Mouse (Mus musculus) cerebellum, adult 2 months (tissue): Measurements from ENCODE around the gene Pik3r6. TPM values are rescaled to one million over a fixed set of nuclear protein-coding genes. Genes with fewer than 3 reads are reported as not detected.
A peak's percentile ranks its signal among the peaks of the same experiment; 100 is the strongest.

Experiments used
- DNase-seq, 2 experiments: peaks; one replicate each; pipeline ENCODE4 v3.0.0; 2021
- H3K27ac ChIP-seq: fragments of 200-500 bp; 2 replicates; pipeline ENCODE4 v1.5.1; 2012; ENCODE audit warnings: low read length, control low read depth, inconsistent platforms; ENCODE audit not compliant: insufficient read depth
- H3K27me3 ChIP-seq: fragments of 200-500 bp; 2 replicates; pipeline ENCODE4 v1.6.1; 2012; ENCODE audit warnings: inconsistent platforms, mild to moderate bottlenecking, low read length, moderate library complexity; ENCODE audit not compliant: control insufficient read depth, insufficient read depth
- H3K4me1 ChIP-seq: fragments of 200-500 bp; 2 replicates; pipeline ENCODE4 v1.6.1; 2011; ENCODE audit warnings: low read length; ENCODE audit not compliant: control insufficient read depth, insufficient read depth
- H3K4me3 ChIP-seq: fragments of 200-500 bp; replicated peaks from 2 replicates; pipeline ENCODE3; 2011; ENCODE audit warnings: mild to moderate bottlenecking, low read depth, low read length, control low read depth; ENCODE audit not compliant: insufficient read depth
- CTCF ChIP-seq: fragments of 200-500 bp; IDR thresholded peaks from 2 replicates; pipeline ENCODE4 v1.5.1; 2011; ENCODE audit warnings: low read depth, mild to moderate bottlenecking, control low read depth, low read length, moderate library complexity, borderline replicate concordance; ENCODE audit not compliant: insufficient read depth
- POLR2A ChIP-seq: fragments of 200-500 bp; IDR thresholded peaks from 2 replicates; pipeline ENCODE4 v1.6.1; 2011; ENCODE audit warnings: low read length, control low read depth, borderline replicate concordance; ENCODE audit not compliant: insufficient read depth
- WGBS: fragments of 180-500 bp; shearing (Covaris S2); methylation state at CpG from one replicate; pipeline ENCODE4 v1.1.7; 2018; 5-methylcytosine and 5-hydroxymethylcytosine counted together
- polyA plus RNA-seq: library from polyadenylated mRNA; depleted of rRNA; stranded (reverse); fragments of >200 nt; gene quantifications from 2 replicates; pipeline ENCODE4 v1.2.3, GENCODE M21; 2012

Pik3r6 gene
- polyA plus RNA-seq, 1 experiment: 1.7 TPM

DNA sequence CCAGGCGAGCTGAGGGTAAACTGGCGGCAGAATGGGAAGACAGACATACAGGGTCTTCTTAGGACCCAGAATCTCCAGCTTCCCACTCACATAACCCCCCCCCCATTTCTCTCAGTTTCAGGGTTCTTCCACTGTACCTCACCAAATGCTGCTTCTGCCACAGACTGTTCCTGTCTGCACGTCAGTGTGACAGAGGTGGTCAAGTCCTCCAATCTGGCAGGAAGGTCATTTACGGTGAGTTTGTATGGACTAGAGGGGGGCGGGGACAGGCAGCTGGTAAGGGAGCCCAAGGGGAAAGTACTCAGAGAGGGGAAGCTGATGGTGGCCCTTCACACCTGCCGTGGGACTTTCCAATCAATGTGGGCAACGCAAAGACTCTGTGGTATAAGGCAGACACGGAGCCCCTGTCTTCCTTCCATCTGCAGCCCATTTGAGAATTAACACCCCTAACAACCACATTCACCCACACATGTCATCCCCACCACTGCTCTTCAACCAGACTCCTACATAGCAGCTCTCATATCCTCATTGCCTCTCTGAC, 42.9 kb downstream of the Pik3r6 start:
- no peaks in the 10 kb centered on the region for H3K27me3 ChIP-seq
- no peaks in the 10 kb centered on the region for H3K4me1 ChIP-seq
- H3K27ac ChIP-seq: no peak overlapping the region
- TF ChIP-seq POLR2A (no peak), CTCF (no peak)
- WGBS: 88% methylated on average over 8 of the region's 8 CpGs
- no peak overlapping the region for H3K4me3 ChIP-seq
- DNase-seq: no peak

DNA sequence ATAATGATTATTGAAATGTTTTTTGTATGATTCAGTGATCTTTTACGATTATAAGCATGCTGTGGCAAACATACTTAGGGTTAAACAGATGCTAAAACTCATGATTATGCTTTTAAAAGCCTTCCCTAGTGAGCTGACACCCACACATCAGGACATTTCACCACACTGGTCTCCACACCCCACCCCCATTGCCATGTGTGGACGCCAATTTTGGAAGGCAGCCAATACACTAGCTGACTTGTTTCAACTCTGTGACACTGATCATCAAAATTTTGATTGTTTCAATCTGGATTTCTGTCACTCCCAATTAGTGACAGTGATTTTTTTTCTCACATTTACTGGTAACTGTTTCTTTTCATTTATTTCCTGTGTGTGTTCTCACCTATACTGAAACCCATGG, 44.7 kb downstream of the Pik3r6 start:
- WGBS: 55% methylated on average over 2 of the region's 2 CpGs
- Histone ChIP-seq H3K27me3 (no peaks in the 10 kb centered on the region), H3K4me3 (no peak overlapping the region), H3K4me1 (no peaks in the 10 kb centered on the region), H3K27ac (no peak overlapping the region)
- TF ChIP-seq POLR2A: no peak
- no peak for TF ChIP-seq CTCF
- no peak for DNase-seq

DNA sequence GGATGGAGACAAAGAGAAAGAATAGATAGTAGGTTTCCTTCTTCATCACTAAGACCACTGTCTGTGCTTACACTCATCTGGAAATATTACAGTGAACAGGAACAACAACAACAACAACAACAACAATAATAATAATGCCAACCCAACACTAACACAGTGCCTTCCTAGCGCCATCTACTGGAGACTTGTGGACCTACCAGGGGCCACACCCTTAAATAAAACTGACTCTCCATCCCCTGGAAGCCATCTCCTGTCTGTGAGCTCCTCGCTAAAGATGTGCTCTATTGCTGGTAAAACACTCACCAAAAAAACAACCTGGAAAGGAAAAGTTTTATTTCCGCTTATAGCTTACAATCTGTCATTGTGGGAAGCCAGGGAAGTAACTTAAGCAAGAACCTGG, 46.8 kb downstream of the Pik3r6 start:
- DNase-seq: no peak
- 62% methylated on average over 3 of the region's 3 CpGs for WGBS
- no peaks in the 10 kb centered on the region for H3K4me1 ChIP-seq
- TF ChIP-seq POLR2A (no peak), CTCF (peak; percentile 26; the same call in 1 of the 2 replicates)
- H3K27me3 ChIP-seq: no peaks in the 10 kb centered on the region
- no peak overlapping the region for H3K27ac ChIP-seq
- H3K4me3 ChIP-seq: no peak overlapping the region

DNA sequence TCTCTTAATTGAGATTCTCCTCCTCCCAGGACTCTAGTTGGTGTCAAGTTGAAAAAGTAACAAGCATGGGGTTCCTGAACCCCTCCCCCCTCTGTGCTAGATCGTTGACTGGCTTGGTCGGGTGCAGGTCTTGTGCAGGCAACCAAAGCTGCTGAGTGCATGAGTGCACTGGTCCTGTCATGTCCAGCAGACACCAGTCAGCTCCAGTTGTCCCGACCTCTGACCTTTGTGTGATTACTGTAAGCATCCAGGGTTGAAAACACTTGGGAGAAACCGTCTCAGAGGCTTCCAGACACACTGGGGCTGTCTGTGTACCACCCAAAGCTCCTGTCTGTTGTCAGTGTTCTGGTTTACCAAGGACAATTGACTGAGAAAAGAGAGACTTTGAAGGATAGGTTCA, 47.5 kb downstream of the Pik3r6 start:
- no peak overlapping the region for H3K27ac ChIP-seq
- no peak overlapping the region for H3K4me3 ChIP-seq
- H3K4me1 ChIP-seq: no peaks in the 10 kb centered on the region
- no peak for TF ChIP-seq CTCF
- TF ChIP-seq POLR2A: no peak
- no peaks in the 10 kb centered on the region for H3K27me3 ChIP-seq
- WGBS: 68% methylated on average over 4 of the region's 4 CpGs
- DNase-seq: no peak

DNA sequence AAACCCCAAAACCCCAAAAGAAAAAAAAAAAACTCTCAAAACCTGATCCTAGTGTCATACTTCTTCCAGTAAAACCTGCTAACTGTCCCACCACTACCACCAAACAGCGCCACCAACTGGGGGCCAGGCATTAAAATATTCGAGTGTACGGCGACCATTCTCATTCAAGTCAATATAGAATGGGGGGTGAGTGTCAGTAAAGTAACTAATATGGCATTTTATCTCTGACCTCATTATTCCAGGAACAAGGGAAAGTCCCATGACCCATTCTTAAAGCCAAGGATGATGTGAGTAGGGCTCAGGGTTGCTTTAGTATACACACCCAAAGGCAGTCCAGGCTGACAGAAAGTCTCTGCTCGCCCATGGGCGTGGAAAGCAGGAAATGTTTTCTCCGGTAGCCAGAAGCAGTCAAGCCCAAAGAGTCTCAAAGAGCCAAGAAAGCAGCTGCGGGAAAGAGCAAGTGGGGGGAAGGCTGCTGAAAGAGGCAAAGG, 51.2 kb downstream of the Pik3r6 start:
- H3K27ac ChIP-seq: no peak overlapping the region
- DNase-seq: no peak
- H3K4me1 ChIP-seq: peaks cover 7% of the 10 kb centered on the region; the same call in 1 of the 2 replicates
- H3K4me3 ChIP-seq: no peak overlapping the region
- peak; percentile 45; the same call in 1 of the 2 replicates for TF ChIP-seq CTCF
- no peak for TF ChIP-seq POLR2A
- H3K27me3 ChIP-seq: no peaks in the 10 kb centered on the region
- WGBS: 24% methylated on average over 8 of the region's 8 CpGs

DNA sequence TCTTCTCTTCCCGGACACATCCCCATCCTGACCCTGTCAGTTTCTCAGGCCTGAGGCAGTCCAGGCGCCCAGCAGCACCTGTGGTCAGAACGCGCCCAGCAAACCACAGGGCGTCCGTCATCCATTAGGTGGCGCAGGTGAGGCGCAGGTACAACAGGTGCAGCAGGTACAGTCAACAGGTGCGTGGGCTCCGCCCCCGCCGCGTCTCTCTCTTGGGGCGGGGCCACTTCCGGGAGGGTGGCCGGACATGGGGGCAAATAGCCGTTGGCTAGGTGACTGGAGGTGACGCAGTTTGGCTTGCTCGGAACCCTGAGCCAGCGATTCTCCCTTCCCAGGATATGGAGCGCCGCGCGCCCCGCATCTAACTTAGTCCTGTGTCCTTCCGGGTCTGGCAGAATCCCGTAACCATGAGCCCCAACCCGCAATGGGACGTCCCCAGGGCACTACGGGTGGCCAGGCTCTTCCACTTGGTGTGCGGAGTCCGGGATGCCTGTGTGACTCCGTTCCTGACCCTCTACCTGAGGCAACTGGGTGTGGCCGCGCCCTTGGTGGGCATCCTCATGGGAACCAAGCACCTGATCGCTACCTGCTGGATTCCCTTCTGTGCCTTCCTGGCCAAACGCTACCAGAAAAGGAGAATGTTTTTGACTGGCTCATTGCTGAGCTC, 53.2 kb downstream of the Pik3r6 start, which contains the start of gene Mfsd6l:
Gene Mfsd6l (plus strand): TSS at position 269 of the 667 bp plus-strand sequence.
- 10% methylated on average over 37 of the region's 37 CpGs for WGBS
- peak; percentile 64 for TF ChIP-seq CTCF
- TF ChIP-seq POLR2A: no peak
- peak; percentile 31 to 48 for DNase-seq
- peak within 1 kb of the TSS; percentile 23 for H3K4me3 ChIP-seq
- H3K27me3 ChIP-seq: no peaks in the 10 kb centered on the region
- H3K4me1 ChIP-seq: peaks cover 7% of the 10 kb centered on the region
- no peak within 1 kb of the TSS for H3K27ac ChIP-seq

DNA sequence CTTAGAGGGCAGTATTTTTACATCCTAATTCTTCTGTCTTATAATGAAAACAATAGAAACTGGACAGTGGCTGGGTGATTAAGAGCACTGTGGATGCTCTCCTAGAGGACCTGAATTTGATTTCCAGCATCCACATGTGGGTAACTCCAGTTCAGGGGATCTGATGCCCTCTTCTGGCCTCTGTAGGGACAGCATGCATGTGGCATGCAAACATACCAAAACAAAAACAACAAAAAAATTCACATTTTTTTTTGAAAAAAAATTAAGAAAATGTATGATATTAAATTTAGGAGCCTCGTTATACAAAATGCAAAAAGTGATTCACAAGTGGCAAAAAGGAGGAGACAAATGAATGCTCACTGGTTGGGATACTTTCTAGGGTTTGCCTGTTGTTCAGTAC, 56.7 kb downstream of the Pik3r6 start:
- H3K4me3 ChIP-seq: no peak overlapping the region
- no peak for TF ChIP-seq POLR2A
- TF ChIP-seq CTCF: peak; percentile 16; the same call in 1 of the 2 replicates
- 68% methylated on average over 1 of the region's 1 CpGs for WGBS
- no peak overlapping the region for H3K27ac ChIP-seq
- DNase-seq: no peak
- no peaks in the 10 kb centered on the region for H3K27me3 ChIP-seq
- H3K4me1 ChIP-seq: peaks cover 23% of the 10 kb centered on the region
